Mouse (Mus musculus) frontal cortex, postnatal 10 days (tissue): ENCODE measurements around the gene Atp5l.
A peak's percentile ranks its signal among the peaks of the same experiment; 100 is the strongest.

ENCODE experiments used
- DNase-seq, 2 experiments: peaks; one replicate each; pipeline ENCODE4 v3.0.0; 2022; ENCODE audit warnings: low spot score in 2 of 2, mixed read lengths in 1 of 2

Gene Atp5l

GRCm38 (mm10) chr9:44892664-44893063, 27.9 kb downstream of the Atp5l start:
- no peak for DNase-seq

GRCm38 (mm10) chr9:44891210-44891609, 29.3 kb downstream of the Atp5l start:
- DNase-seq: no peak

GRCm38 (mm10) chr9:44890122-44890521, 30.4 kb downstream of the Atp5l start:
- no peak for DNase-seq

- no peak for DNase-seq
These were observed 32.4 kb downstream of the Atp5l start for GRCm38 (mm10) chr9:44888114-44888624.

GRCm38 (mm10) chr9:44882981-44883569, 37.5 kb downstream of the Atp5l start:
- DNase-seq: peak in 1 of 2 experiments; percentile 54

- DNase-seq: peak; percentile 64 to 67
These were observed 38.0 kb downstream of the Atp5l start for GRCm38 (mm10) chr9:44882436-44882980.

GRCm38 (mm10) chr9:44881941-44882435, 38.6 kb downstream of the Atp5l start:
- DNase-seq: peak; percentile 76 to 78

- peak; percentile 94 to 98 for DNase-seq
These were observed 39.2 kb downstream of the Atp5l start, which contains the start of gene Kmt2a for GRCm38 (mm10) chr9:44881221-44881871. Gene Kmt2a, minus strand, starts transcription at chr9:44881296.

- DNase-seq: peak; percentile 48 to 54
These were observed 40.0 kb downstream of the Atp5l start for GRCm38 (mm10) chr9:44880309-44881081.

- DNase-seq: no peak
These were observed 40.8 kb downstream of the Atp5l start for GRCm38 (mm10) chr9:44879694-44880271.

GRCm38 (mm10) chr9:44878776-44879500, 41.6 kb downstream of the Atp5l start:
- DNase-seq: no peak

- no peak for DNase-seq
These were observed 42.9 kb downstream of the Atp5l start for GRCm38 (mm10) chr9:44877686-44878085.

GRCm38 (mm10) chr9:44875476-44875875, 45.1 kb downstream of the Atp5l start:
- DNase-seq: no peak

- DNase-seq: no peak
These were observed 46.3 kb downstream of the Atp5l start for GRCm38 (mm10) chr9:44874198-44874597.

- no peak for DNase-seq
These were observed 46.9 kb downstream of the Atp5l start for GRCm38 (mm10) chr9:44873665-44874064.

- no peak for DNase-seq
These were observed 52.0 kb downstream of the Atp5l start for GRCm38 (mm10) chr9:44868336-44869094.

GRCm38 (mm10) chr9:44867664-44868063, 52.9 kb downstream of the Atp5l start:
- no peak for DNase-seq

GRCm38 (mm10) chr9:44866501-44867240, 53.9 kb downstream of the Atp5l start:
- no peak for DNase-seq
